Mouse (Mus musculus) stomach, embryonic 16.5 days (tissue): ENCODE data around the gene Ripor3. TPM values are rescaled to one million over a fixed set of nuclear protein-coding genes. Genes with fewer than 3 reads are reported as not detected.
"Not testable (repeated sequence)": the region's sequence is repeated elsewhere in the genome, so short reads cannot be mapped to it uniquely, and the experiment has no call there.

Experiments
- ATAC-seq: fragments of 200-750 bp; cut with Nextera tagmentation; 2 replicates; pipeline ENCODE4 v1.8.0; 2017; ENCODE audit warnings: moderate number of reproducible peaks, moderate TSS enrichment; ENCODE audit not compliant: insufficient read depth, low FRiP score
- H3K27ac ChIP-seq: fragments of 300-500 bp; sonication (generic); 2 replicates; pipeline ENCODE4 v1.5.1; 2014; ENCODE audit warnings: low read length
- H3K27me3 ChIP-seq: fragments of 300-500 bp; sonication (generic); 2 replicates; pipeline ENCODE4 v1.6.1; 2014; ENCODE audit warnings: low read length, control low read depth, mixed read lengths; ENCODE audit not compliant: control insufficient read depth, insufficient read depth
- H3K36me3 ChIP-seq: fragments of 300-500 bp; sonication (generic); 2 replicates; pipeline ENCODE4 v1.6.1; 2014; ENCODE audit warnings: low read length; ENCODE audit not compliant: control insufficient read depth, insufficient read depth
- H3K4me1 ChIP-seq: fragments of 300-500 bp; sonication (generic); 2 replicates; pipeline ENCODE4 v1.6.1; 2014; ENCODE audit warnings: low read length, control low read depth, mixed read lengths; ENCODE audit not compliant: control insufficient read depth, insufficient read depth
- H3K4me2 ChIP-seq: fragments of 300-500 bp; sonication (generic); 2 replicates; pipeline ENCODE4 v1.6.1; 2014; ENCODE audit warnings: low read depth, low read length, mixed read lengths
- H3K4me3 ChIP-seq: fragments of 300-500 bp; sonication (generic); replicated peaks from 2 replicates; pipeline ENCODE4 v1.5.1; 2014; ENCODE audit warnings: mild to moderate bottlenecking, low read length
- H3K9ac ChIP-seq: fragments of 300-500 bp; sonication (generic); 2 replicates; pipeline ENCODE4 v1.6.1; 2014; ENCODE audit warnings: low read length
- H3K9me3 ChIP-seq: fragments of 300-500 bp; sonication (generic); replicated peaks from 2 replicates; pipeline ENCODE4 v1.6.1; 2016; ENCODE audit warnings: low read length, control low read depth; ENCODE audit not compliant: control insufficient read depth
- WGBS: fragments of 180-500 bp; shearing (Covaris S2); extraction: QIAGEN DNeasy Blood & Tissue Kit; methylation state at CpG from one replicate; pipeline ENCODE4 v1.1.7; 2014; 5-methylcytosine and 5-hydroxymethylcytosine counted together
- polyA plus RNA-seq: library from polyadenylated mRNA; unstranded; fragments of >200 nt; fragmentation: Nextera tagmentation; extraction: Ambion mirVana; gene quantifications from 2 replicates; pipeline ENCODE4 v1.2.1, GENCODE M21; 2015

The Ripor3 gene
- polyA plus RNA-seq = 3.5 and 3.6 TPM in 2 replicates

DNA sequence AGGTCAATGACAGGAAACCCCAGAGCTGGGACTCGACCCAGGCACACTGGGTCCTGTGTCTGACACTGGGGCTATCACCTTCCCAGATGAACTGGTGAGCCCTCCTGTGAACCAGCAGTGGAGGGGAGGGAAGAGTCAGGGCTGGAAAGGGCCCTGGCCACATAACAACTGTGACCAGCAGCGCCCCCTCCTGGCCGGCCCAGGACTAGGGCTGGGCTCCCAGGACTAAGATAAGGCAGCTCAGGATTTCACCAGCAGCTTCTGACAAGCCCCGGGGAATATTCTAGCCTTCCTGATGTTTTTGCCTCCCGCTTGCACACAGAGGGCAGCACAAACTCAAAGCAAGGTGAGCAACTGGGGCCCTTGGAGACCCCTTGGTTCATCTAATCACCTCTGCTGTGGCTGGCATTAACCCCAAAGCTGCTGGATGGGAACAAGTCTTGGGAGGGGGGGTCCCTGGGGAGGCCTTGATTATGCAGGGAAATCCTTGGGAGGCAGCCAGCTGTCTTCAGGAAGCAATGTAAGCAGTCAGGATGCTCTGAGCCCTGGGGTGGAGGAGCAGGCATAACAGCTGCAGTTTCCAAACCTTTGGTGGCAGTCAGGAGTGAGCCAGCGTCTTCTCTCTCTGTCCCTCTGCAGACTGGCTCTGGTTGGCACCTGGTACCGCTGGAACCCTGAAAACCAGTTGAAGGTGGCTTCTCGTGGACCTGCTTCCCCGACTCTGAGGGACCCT is at the start of gene Ripor3:
TSS of gene Ripor3 (minus strand) at position 683 of the 733 bp plus-strand sequence.
- H3K4me3 ChIP-seq = no peak within 1 kb of the TSS
- H3K4me2 ChIP-seq = no peak within 1 kb of the TSS
- no peaks in the 10 kb centered on the region for H3K27me3 ChIP-seq
- H3K9me3 ChIP-seq = no peaks in the 10 kb centered on the region
- ATAC-seq = 0 out of 2 replicates have a peak, but pooled peaks have one; percentile 6
- peak within 1 kb of the TSS; percentile 29 for H3K27ac ChIP-seq
- H3K36me3 ChIP-seq = no peaks in the 10 kb centered on the region
- peak within 1 kb of the TSS; percentile 36; the same call in 1 of the 2 replicates for H3K9ac ChIP-seq
- peaks cover 27% of the 10 kb centered on the region for H3K4me1 ChIP-seq
- WGBS = 41% methylated on average over 9 of the region's 9 CpGs

GRCm38 (mm10) chr2:168059200-168059790 is 48.9 kb upstream of the Ripor3 start:
- H3K9me3 ChIP-seq = 0 out of 2 replicates have a peak, but pooled peaks cover 8% of the 10 kb centered on the region
- no peak for ATAC-seq
- no peak overlapping the region for H3K4me3 ChIP-seq
- H3K4me1 ChIP-seq = peaks cover 8% of the 10 kb centered on the region; the same call in 1 of the 2 replicates
- H3K4me2 ChIP-seq = no peak overlapping the region
- 65% methylated on average over 6 of the region's 6 CpGs for WGBS
- H3K27ac ChIP-seq = no peak overlapping the region
- H3K27me3 ChIP-seq = no peaks in the 10 kb centered on the region
- H3K36me3 ChIP-seq = no peaks in the 10 kb centered on the region
- no peak overlapping the region for H3K9ac ChIP-seq

- no peaks in the 10 kb centered on the region for H3K36me3 ChIP-seq
- no peak overlapping the region for H3K4me2 ChIP-seq
- 0 out of 2 replicates have a peak, but pooled peaks cover 8% of the 10 kb centered on the region for H3K9me3 ChIP-seq
- no peak overlapping the region for H3K4me3 ChIP-seq
- H3K27ac ChIP-seq = no peak overlapping the region
- H3K4me1 ChIP-seq = peaks cover 8% of the 10 kb centered on the region; the same call in 1 of the 2 replicates
- no peak for ATAC-seq
- H3K9ac ChIP-seq = 0 out of 2 replicates have a peak overlapping the region, but pooled peaks have one; percentile 41
- 29% methylated on average over 13 of the region's 13 CpGs for WGBS
- H3K27me3 ChIP-seq = no peaks in the 10 kb centered on the region
Observed at GRCm38 (mm10) chr2:168058488-168059199, 48.2 kb upstream of the Ripor3 start.

- H3K36me3 ChIP-seq, H3K9ac ChIP-seq, H3K4me1 ChIP-seq, H3K4me2 ChIP-seq, ATAC-seq, H3K27ac ChIP-seq, H3K4me3 ChIP-seq, H3K9me3 ChIP-seq, H3K27me3 ChIP-seq: not testable (repeated sequence)
- WGBS = 75% methylated on average over 2 of the region's 2 CpGs
Observed at GRCm38 (mm10) chr2:168057876-168058275, 47.5 kb upstream of the Ripor3 start.

GRCm38 (mm10) chr2:168056666-168056933 is 46.2 kb upstream of the Ripor3 start:
- 25% methylated on average over 8 of the region's 8 CpGs for WGBS
- H3K36me3 ChIP-seq = no peaks in the 10 kb centered on the region
- H3K27ac ChIP-seq = no peak overlapping the region
- H3K9me3 ChIP-seq = 0 out of 2 replicates have a peak, but pooled peaks cover 8% of the 10 kb centered on the region
- ATAC-seq = no peak
- H3K27me3 ChIP-seq = no peaks in the 10 kb centered on the region
- no peak overlapping the region for H3K4me2 ChIP-seq
- H3K4me1 ChIP-seq = peaks cover 8% of the 10 kb centered on the region; the same call in 1 of the 2 replicates
- H3K9ac ChIP-seq = no peak overlapping the region
- H3K4me3 ChIP-seq = no peak overlapping the region

GRCm38 (mm10) chr2:168055910-168056665 is 45.7 kb upstream of the Ripor3 start:
- H3K27me3 ChIP-seq = no peaks in the 10 kb centered on the region
- 0 out of 2 replicates have a peak, but pooled peaks cover 8% of the 10 kb centered on the region for H3K9me3 ChIP-seq
- peaks cover 8% of the 10 kb centered on the region; the same call in 1 of the 2 replicates for H3K4me1 ChIP-seq
- no peak overlapping the region for H3K4me2 ChIP-seq
- H3K4me3 ChIP-seq = no peak overlapping the region
- WGBS = 27% methylated on average over 14 of the region's 14 CpGs
- H3K27ac ChIP-seq = no peak overlapping the region
- H3K36me3 ChIP-seq = no peaks in the 10 kb centered on the region
- H3K9ac ChIP-seq = no peak overlapping the region
- ATAC-seq = 0 out of 2 replicates have a peak, but pooled peaks have one; percentile 22

- no peak for ATAC-seq
- WGBS = 89% methylated on average over 11 of the region's 11 CpGs
- no peak overlapping the region for H3K4me3 ChIP-seq
Observed at GRCm38 (mm10) chr2:168054142-168054541, 43.7 kb upstream of the Ripor3 start.

GRCm38 (mm10) chr2:168052689-168053088 is 42.3 kb upstream of the Ripor3 start:
- no peak overlapping the region for H3K4me3 ChIP-seq
- ATAC-seq = no peak
- H3K27me3 ChIP-seq = no peaks in the 10 kb centered on the region
- no peak overlapping the region for H3K9ac ChIP-seq
- no peak overlapping the region for H3K27ac ChIP-seq
- 23% methylated on average over 2 of the region's 2 CpGs for WGBS
- no peaks in the 10 kb centered on the region for H3K36me3 ChIP-seq
- peaks cover 24% of the 10 kb centered on the region for H3K4me1 ChIP-seq
- no peak overlapping the region for H3K4me2 ChIP-seq
- H3K9me3 ChIP-seq = no peaks in the 10 kb centered on the region

More at GRCm38 (mm10) chr2:168054142-168054541, 43.7 kb upstream of the Ripor3 start:
- no peak overlapping the region for H3K4me2 ChIP-seq
- no peak overlapping the region for H3K27ac ChIP-seq
- no peaks in the 10 kb centered on the region for H3K27me3 ChIP-seq
- H3K9ac ChIP-seq = no peak overlapping the region
- H3K4me1 ChIP-seq = peaks cover 20% of the 10 kb centered on the region
- H3K36me3 ChIP-seq = no peaks in the 10 kb centered on the region
- H3K9me3 ChIP-seq = no peaks in the 10 kb centered on the region
